Mouse (Mus musculus) neural tube, embryonic 14.5 days (tissue): ENCODE data around the gene Map3k11. TPM values are rescaled to one million over a fixed set of nuclear protein-coding genes. Genes with fewer than 3 reads are reported as not detected.
A peak's percentile ranks its signal among the peaks of the same experiment; 100 is the strongest.

Source experiments
- ATAC-seq: fragments of 200-750 bp; cut with Nextera tagmentation; 2 replicates; pipeline ENCODE4 v1.8.0; 2017; ENCODE audit warnings: low read depth, mild to moderate bottlenecking, moderate TSS enrichment, moderate library complexity
- H3K27ac ChIP-seq: fragments of 300-500 bp; sonication (generic); 2 replicates; pipeline ENCODE4 v1.5.1; 2014; ENCODE audit warnings: low read depth, mild to moderate bottlenecking, control low read depth, low read length, moderate library complexity, mixed read lengths
- H3K27me3 ChIP-seq: fragments of 300-500 bp; sonication (generic); 2 replicates; pipeline ENCODE4 v1.6.1; 2014; ENCODE audit warnings: low read length; ENCODE audit not compliant: control insufficient read depth, insufficient read depth
- H3K36me3 ChIP-seq: fragments of 300-500 bp; sonication (generic); 2 replicates; pipeline ENCODE4 v1.6.1; 2014; ENCODE audit warnings: low read length, mixed read lengths; ENCODE audit not compliant: control insufficient read depth, insufficient read depth
- H3K4me1 ChIP-seq: fragments of 300-500 bp; sonication (generic); 2 replicates; pipeline ENCODE4 v1.6.1; 2014; ENCODE audit warnings: low read length; ENCODE audit not compliant: control insufficient read depth, insufficient read depth
- H3K4me2 ChIP-seq: fragments of 300-500 bp; sonication (generic); 2 replicates; pipeline ENCODE4 v1.6.1; 2014; ENCODE audit warnings: mild to moderate bottlenecking, low read depth, low read length, control low read depth
- H3K4me3 ChIP-seq: fragments of 300-500 bp; sonication (generic); 2 replicates; pipeline ENCODE4 v1.5.1; 2014; ENCODE audit warnings: low read depth, low read length, control low read depth, mixed read lengths
- H3K9ac ChIP-seq: fragments of 300-500 bp; sonication (generic); replicated peaks from 2 replicates; pipeline ENCODE4 v1.6.1; 2014; ENCODE audit warnings: low read depth, mild to moderate bottlenecking, control low read depth, low read length, mixed read lengths
- H3K9me3 ChIP-seq: fragments of 300-500 bp; sonication (generic); 2 replicates; pipeline ENCODE4 v1.6.1; 2016; ENCODE audit warnings: low read length; ENCODE audit not compliant: control insufficient read depth
- WGBS: fragments of 180-500 bp; shearing (Covaris S2); extraction: QIAGEN DNeasy Blood & Tissue Kit; methylation state at CpG from one replicate; pipeline ENCODE4 v1.1.7; 2014; 5-methylcytosine and 5-hydroxymethylcytosine counted together
- polyA plus RNA-seq: library from polyadenylated mRNA; unstranded; fragments of >200 nt; fragmentation: Nextera tagmentation; extraction: Ambion mirVana; gene quantifications from 2 replicates; pipeline ENCODE4 v1.2.1, GENCODE M21; 2014

Map3k11 gene
- polyA plus RNA-seq, 1 experiment from 2014 or later: 6.8 TPM

- Histone ChIP-seq H3K9ac (0 out of 2 replicates have a peak overlapping the region, but pooled peaks have one; percentile 3), H3K27ac (no peak overlapping the region), H3K4me3 (no peak overlapping the region), H3K4me2 (peak overlapping the region; percentile 99), H3K4me1 (peaks cover 41% of the 10 kb centered on the region), H3K9me3 (no peaks in the 10 kb centered on the region), H3K36me3 (peaks cover 21% of the 10 kb centered on the region), H3K27me3 (no peaks in the 10 kb centered on the region)
- WGBS: 66% methylated on average over 12 of the region's 12 CpGs
- ATAC-seq: no peak
Observed at GRCm38 (mm10) chr19:5725029-5725707, 36.6 kb downstream of the Map3k11 start.

- Histone ChIP-seq H3K9ac (peak within 1 kb of the TSS; percentile 51), H3K36me3 (peaks cover 14% of the 10 kb centered on the region), H3K9me3 (no peaks in the 10 kb centered on the region), H3K4me3 (peak within 1 kb of the TSS; percentile 73), H3K27ac (no peak within 1 kb of the TSS), H3K4me2 (peak within 1 kb of the TSS; percentile 99), H3K27me3 (no peaks in the 10 kb centered on the region), H3K4me1 (peaks cover 48% of the 10 kb centered on the region)
- ATAC-seq: no peak
- WGBS: 15% methylated on average over 45 of the region's 49 CpGs
Observed at GRCm38 (mm10) chr19:5725767-5726515, 37.4 kb downstream of the Map3k11 start, which contains the start of gene Ehbp1l1. Ehbp1l1 (minus strand) TSS chr19:5726317.

- H3K4me2 ChIP-seq: peak overlapping the region; percentile 99
- H3K4me1 ChIP-seq: peaks cover 56% of the 10 kb centered on the region
- peaks cover 4% of the 10 kb centered on the region; the same call in 1 of the 2 replicates for H3K36me3 ChIP-seq
- H3K27ac ChIP-seq: peak overlapping the region; percentile 44; the same call in 1 of the 2 replicates
- 77% methylated on average over 15 of the region's 15 CpGs for WGBS
- H3K9me3 ChIP-seq: no peaks in the 10 kb centered on the region
- no peak for ATAC-seq
- H3K4me3 ChIP-seq: peak overlapping the region; percentile 73
- no peaks in the 10 kb centered on the region for H3K27me3 ChIP-seq
- peak overlapping the region; percentile 51 for H3K9ac ChIP-seq
Observed at GRCm38 (mm10) chr19:5726961-5727578, 38.5 kb downstream of the Map3k11 start.

GRCm38 (mm10) chr19:5727701-5728100 is 39.2 kb downstream of the Map3k11 start:
- H3K36me3 ChIP-seq: no peaks in the 10 kb centered on the region; the same call in 1 of the 2 replicates
- H3K9ac ChIP-seq: peak overlapping the region; percentile 100
- H3K4me3 ChIP-seq: peak overlapping the region; percentile 73
- H3K27ac ChIP-seq: peak overlapping the region; percentile 44
- peak overlapping the region; percentile 99 for H3K4me2 ChIP-seq
- H3K4me1 ChIP-seq: peaks cover 56% of the 10 kb centered on the region
- no peak for ATAC-seq
- WGBS: 3% methylated on average over 14 of the region's 14 CpGs
- H3K27me3 ChIP-seq: no peaks in the 10 kb centered on the region
- no peaks in the 10 kb centered on the region for H3K9me3 ChIP-seq

- no peaks in the 10 kb centered on the region for H3K9me3 ChIP-seq
- H3K4me1 ChIP-seq: peaks cover 56% of the 10 kb centered on the region
- H3K27ac ChIP-seq: peak overlapping the region; percentile 98
- H3K36me3 ChIP-seq: no peaks in the 10 kb centered on the region; the same call in 1 of the 2 replicates
- peak overlapping the region; percentile 99 for H3K4me2 ChIP-seq
- 8% methylated on average over 37 of the region's 37 CpGs for WGBS
- ATAC-seq: peak; percentile 47
- H3K27me3 ChIP-seq: no peaks in the 10 kb centered on the region
- peak overlapping the region; percentile 73 for H3K4me3 ChIP-seq
- peak overlapping the region; percentile 100 for H3K9ac ChIP-seq
Observed at GRCm38 (mm10) chr19:5728631-5729443, 40.3 kb downstream of the Map3k11 start.

- H3K9me3 ChIP-seq: no peaks in the 10 kb centered on the region
- H3K4me3 ChIP-seq: peak within 1 kb of the TSS; percentile 73
- ATAC-seq: peak; percentile 80
- H3K4me2 ChIP-seq: peak within 1 kb of the TSS; percentile 99
- H3K36me3 ChIP-seq: no peaks in the 10 kb centered on the region; the same call in 1 of the 2 replicates
- H3K27ac ChIP-seq: peak within 1 kb of the TSS; percentile 98
- peak within 1 kb of the TSS; percentile 100 for H3K9ac ChIP-seq
- WGBS: 0% methylated on average over 37 of the region's 37 CpGs
- H3K4me1 ChIP-seq: peaks cover 56% of the 10 kb centered on the region
- no peaks in the 10 kb centered on the region for H3K27me3 ChIP-seq
Observed at GRCm38 (mm10) chr19:5729444-5729815, 40.9 kb downstream of the Map3k11 start, which contains the start of gene Fam89b. Fam89b (minus strand) TSS chr19:5729653.

- H3K36me3 ChIP-seq: no peaks in the 10 kb centered on the region; the same call in 1 of the 2 replicates
- no peak overlapping the region for H3K27ac ChIP-seq
- no peaks in the 10 kb centered on the region for H3K9me3 ChIP-seq
- H3K4me2 ChIP-seq: peak overlapping the region; percentile 97
- peak overlapping the region; percentile 63 for H3K9ac ChIP-seq
- H3K27me3 ChIP-seq: no peaks in the 10 kb centered on the region
- 75% methylated on average over 29 of the region's 29 CpGs for WGBS
- no peak for ATAC-seq
- peaks cover 51% of the 10 kb centered on the region for H3K4me1 ChIP-seq
- H3K4me3 ChIP-seq: peak overlapping the region; percentile 76
Observed at GRCm38 (mm10) chr19:5730314-5731186, 42.0 kb downstream of the Map3k11 start.
